9 mouse cellular contexts compared by ENCODE assay signal in the genomic region with DNA sequence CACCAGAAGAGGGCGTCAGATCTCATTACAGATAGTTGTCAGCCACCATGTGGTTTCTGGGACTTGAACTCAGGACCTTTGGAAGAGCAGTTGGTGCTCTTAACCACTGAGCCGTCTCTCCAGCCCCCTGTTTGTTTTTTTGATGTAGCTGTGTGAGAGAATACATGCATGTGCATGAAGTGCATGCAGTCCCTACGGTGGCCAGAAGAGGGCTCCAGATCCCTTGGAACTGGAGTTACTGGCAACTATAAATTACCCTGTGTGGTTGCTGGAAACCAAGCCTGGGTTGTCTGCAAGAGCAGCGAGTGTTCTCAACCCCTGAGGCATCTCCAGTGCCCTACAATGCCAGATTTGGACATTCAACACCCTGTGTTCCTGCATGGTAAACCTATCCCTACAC. TPM values are rescaled to one million over a fixed set of nuclear protein-coding genes. Genes with fewer than 3 reads are reported as not detected.
A peak's percentile ranks its signal among the peaks of the same experiment; 100 is the strongest.
DNase-seq lines count a peak whose midpoint lies in the region; ATAC-seq and TF ChIP-seq lines count a peak whose summit lies in the region.
"Had no signal": no experiment of that assay in that cellular context is flagged by ENCODE, and none has a peak within 500 bp of the region (broad histone marks: within the 10 kb centered on the region; RNA-seq: fewer than 3 reads in every experiment).

No protein-coding gene starts in this region.

- H3K4me1 ChIP-seq in midbrain, embryonic 11.5 days (ENCODE audit: control insufficient read depth, insufficient read depth, low read length) = no peaks in the 10 kb centered on the region
- peaks cover 10% of the 10 kb centered on the region; the same call in 1 of the 2 replicates for H3K4me1 ChIP-seq in midbrain, embryonic 16.5 days (ENCODE audit: control insufficient read depth, insufficient read depth, low read length)
- H3K4me1 ChIP-seq in liver, postnatal 0 days (ENCODE audit: insufficient read depth) = peaks cover 15% of the 10 kb centered on the region

- peak; percentile 96 for DNase-seq in midbrain, embryonic 11.5 days (ENCODE audit: low spot score, missing footprints)
- DNase-seq in adrenal gland, adult 18-20 months (ENCODE audit: low spot score in 2 of 2) = peak; percentile 61 to 79
- peak; percentile 84 for DNase-seq in embryo, embryonic 10.5 days (ENCODE audit: low spot score)
- peak; percentile 80 for DNase-seq in hindlimb bud, embryonic 11.5 days (ENCODE audit: extremely low spot score, low read depth, low spot score)
- DNase-seq in liver, postnatal 0 days = peak; percentile 89
- DNase-seq in right cerebral cortex, postnatal 14 days = peak; percentile 76
- DNase-seq in urinary bladder, postnatal 25 days (ENCODE audit: low spot score) = peak; percentile 61

- TF ChIP-seq CTCF in liver, postnatal 0 days (IDR thresholded peaks at IDR 0.05; ENCODE audit: low read depth) = peak; percentile 93

- H3K9me3 ChIP-seq in midbrain, embryonic 11.5 days (ENCODE audit: control insufficient read depth, low read length) = no peaks in the 10 kb centered on the region
- H3K9me3 ChIP-seq in midbrain, embryonic 16.5 days (replicated peaks; ENCODE audit: control insufficient read depth, low read length, poor library complexity, severe bottlenecking) = no peaks in the 10 kb centered on the region
- no peaks in the 10 kb centered on the region for H3K9me3 ChIP-seq in liver, postnatal 0 days (ENCODE audit: low read length)
- H3K9me3 ChIP-seq: heart, embryonic 13.5 days had no signal

- no peak overlapping the region for H3K4me3 ChIP-seq in midbrain, embryonic 11.5 days (ENCODE audit: low read depth, low read length)
- no peak overlapping the region for H3K4me3 ChIP-seq in midbrain, embryonic 16.5 days (ENCODE audit: low read depth, low read length)
- H3K4me3 ChIP-seq in liver, postnatal 0 days (ENCODE audit: low read depth, low read length) = no peak overlapping the region
- H3K4me3 ChIP-seq: heart, embryonic 13.5 days had no signal

- 51% methylated on average over 4 of the region's 4 CpGs for WGBS in midbrain, embryonic 11.5 days
- 42% methylated on average over 4 of the region's 4 CpGs for WGBS in midbrain, embryonic 16.5 days
- 39% methylated on average over 4 of the region's 4 CpGs for WGBS in liver, postnatal 0 days (ENCODE audit: insufficient replicate concordance)

- no peak overlapping the region for H3K9ac ChIP-seq in midbrain, embryonic 11.5 days (ENCODE audit: low read length)
- H3K9ac ChIP-seq in midbrain, embryonic 16.5 days (ENCODE audit: low read depth, low read length) = no peak overlapping the region
- no peak overlapping the region for H3K9ac ChIP-seq in liver, postnatal 0 days (replicated peaks)
- H3K9ac ChIP-seq: heart, embryonic 13.5 days had no signal

- TF ChIP-seq EP300 in liver, postnatal 0 days (IDR thresholded peaks at IDR 0.05; ENCODE audit: low read depth) = no peak

- no peak overlapping the region for H3K4me2 ChIP-seq in midbrain, embryonic 11.5 days
- H3K4me2 ChIP-seq in midbrain, embryonic 16.5 days (ENCODE audit: low read length) = no peak overlapping the region
- no peak overlapping the region for H3K4me2 ChIP-seq in liver, postnatal 0 days (ENCODE audit: low read depth, low read length)
- H3K4me2 ChIP-seq: heart, embryonic 13.5 days had no signal

- no peak for ATAC-seq in midbrain, embryonic 11.5 days (ENCODE audit: low FRiP score)
- ATAC-seq in midbrain, embryonic 16.5 days = no peak
- peak; percentile 60 for ATAC-seq in liver, postnatal 0 days

- H3K27ac ChIP-seq in midbrain, embryonic 11.5 days (ENCODE audit: low read depth, low read length) = no peak overlapping the region
- no peak overlapping the region for H3K27ac ChIP-seq in midbrain, embryonic 16.5 days (ENCODE audit: low read length)
- H3K27ac ChIP-seq in liver, postnatal 0 days (ENCODE audit: low read depth) = no peak overlapping the region
- H3K27ac ChIP-seq: heart, embryonic 13.5 days had no signal

- no peaks in the 10 kb centered on the region for H3K27me3 ChIP-seq in midbrain, embryonic 11.5 days (ENCODE audit: control insufficient read depth, insufficient read depth, low read length)
- H3K27me3 ChIP-seq in midbrain, embryonic 16.5 days (ENCODE audit: control insufficient read depth, insufficient read depth, low read depth, low read length) = no peaks in the 10 kb centered on the region
- no peaks in the 10 kb centered on the region for H3K27me3 ChIP-seq in liver, postnatal 0 days (ENCODE audit: insufficient read depth, low read length)
- H3K27me3 ChIP-seq: heart, embryonic 13.5 days had no signal

- peaks cover 3% of the 10 kb centered on the region; the same call in 1 of the 2 replicates for H3K36me3 ChIP-seq in midbrain, embryonic 11.5 days (ENCODE audit: control insufficient read depth, insufficient read depth, low read length)
- H3K36me3 ChIP-seq in midbrain, embryonic 16.5 days (ENCODE audit: control insufficient read depth, insufficient read depth, low read length) = no peaks in the 10 kb centered on the region
- 0 out of 2 replicates have a peak, but pooled peaks cover 6% of the 10 kb centered on the region for H3K36me3 ChIP-seq in liver, postnatal 0 days (replicated peaks; ENCODE audit: insufficient read depth, low read length)

RNA-seq across cellular contexts. Expression of a gene that starts 15.5 kb away (rescaled TPM):
- 39.5 and 45.4 TPM in 2 replicates for polyA plus RNA-seq in midbrain, embryonic 11.5 days (2014; fragmentation: Nextera tagmentation; extraction: Ambion mirVana)
- polyA plus RNA-seq in midbrain, embryonic 16.5 days (2015; fragmentation: Nextera tagmentation; extraction: Ambion mirVana) = 50.2 and 51.6 TPM in 2 replicates
- 10 to 100 TPM; 46.3 to 66.8 TPM for total RNA-seq in adrenal gland, adult 18-20 months (2021)
- polyA plus RNA-seq in liver, postnatal 0 days (2015; fragmentation: Nextera tagmentation; extraction: Ambion mirVana) = 29.5 TPM in 2 replicates
